Mouse (Mus musculus): ENCODE measurements at regions not wholly inside any gene's neighbourhood (a gene's known extent, or its start where the extent isn't known, plus 50 kb on each side); places are given as distances from the start of the nearest gene placed in this dataset.

- no peak for DNase-seq (ENCODE audit: low spot score)
These were observed 94.8 kb downstream of the Rbm46 start for GRCm38 (mm10) chr3:82781464-82781863.

- DNase-seq (ENCODE audit: low spot score): no peak
These were observed 105.6 kb downstream of the Rbm46 start for GRCm38 (mm10) chr3:82770512-82771270.

- DNase-seq (ENCODE audit: low spot score): no peak
These were observed 108.8 kb downstream of the Rbm46 start for GRCm38 (mm10) chr3:82767484-82767883.

GRCm38 (mm10) chr3:82759946-82760345 is 116.3 kb downstream of the Rbm46 start:
- DNase-seq (ENCODE audit: low spot score): no peak

- no peak for DNase-seq (ENCODE audit: low spot score)
These were observed 117.3 kb downstream of the Rbm46 start for GRCm38 (mm10) chr3:82758967-82759366.

GRCm38 (mm10) chr3:82725546-82725945 is 150.7 kb downstream of the Rbm46 start:
- DNase-seq (ENCODE audit: low spot score): peak; percentile 23

GRCm38 (mm10) chr3:82707628-82708027 is 159.7 kb upstream of the Npy2r start:
- no peak for DNase-seq (ENCODE audit: low spot score)

GRCm38 (mm10) chr3:82692131-82692530 is 144.2 kb upstream of the Npy2r start:
- DNase-seq (ENCODE audit: low spot score): no peak

GRCm38 (mm10) chr3:82656159-82656874 is 108.4 kb upstream of the Npy2r start:
- DNase-seq (ENCODE audit: low spot score): no peak

GRCm38 (mm10) chr3:82652346-82652745 is 104.5 kb upstream of the Npy2r start:
- no peak for DNase-seq (ENCODE audit: low spot score)

GRCm38 (mm10) chr3:82640052-82640451 is 92.2 kb upstream of the Npy2r start:
- peak; percentile 7 for DNase-seq (ENCODE audit: low spot score)

GRCm38 (mm10) chr3:82636666-82637065 is 88.8 kb upstream of the Npy2r start:
- DNase-seq (ENCODE audit: low spot score): no peak

- DNase-seq (ENCODE audit: low spot score): no peak
These were observed 72.6 kb upstream of the Npy2r start for GRCm38 (mm10) chr3:82620418-82621003.

GRCm38 (mm10) chr3:82619371-82619770 is 71.5 kb upstream of the Npy2r start:
- DNase-seq (ENCODE audit: low spot score): no peak

- no peak for DNase-seq (ENCODE audit: low spot score)
These were observed 54.0 kb upstream of the Npy2r start for GRCm38 (mm10) chr3:82601880-82602279.

- no peak for DNase-seq (ENCODE audit: low spot score)
These were observed 50.8 kb upstream of the Npy2r start for GRCm38 (mm10) chr3:82598656-82599055.
